Mouse (Mus musculus) midbrain, postnatal 0 days (tissue): ENCODE measurements at regions not wholly inside any gene's neighbourhood (a gene's known extent, or its start where the extent isn't known, plus 50 kb on each side); places are given as distances from the start of the nearest gene placed in this dataset.

ENCODE experiments used
- ATAC-seq: fragments of 200-750 bp; cut with Nextera tagmentation; 2 replicates; pipeline ENCODE4 v1.8.0; 2017; ENCODE audit warnings: moderate number of reproducible peaks, mild to moderate bottlenecking, moderate TSS enrichment, moderate library complexity; ENCODE audit not compliant: low FRiP score
- DNase-seq: peaks from one replicate; pipeline ENCODE4 v3.0.0-alpha.2; 2015; ENCODE audit warnings: low spot score
- H3K27ac ChIP-seq: fragments of 300-500 bp; sonication (generic); 2 replicates; pipeline ENCODE4 v1.5.1; 2014; ENCODE audit warnings: low read depth, mild to moderate bottlenecking, low read length, mixed read lengths
- H3K27me3 ChIP-seq: fragments of 300-500 bp; sonication (generic); 2 replicates; pipeline ENCODE4 v1.6.1; 2014; ENCODE audit warnings: low read length, control low read depth, mixed read lengths; ENCODE audit not compliant: insufficient read depth
- H3K36me3 ChIP-seq: fragments of 300-500 bp; sonication (generic); 2 replicates; pipeline ENCODE4 v1.6.1; 2014; ENCODE audit warnings: low read length, control low read depth, mixed read lengths; ENCODE audit not compliant: insufficient read depth
- H3K4me1 ChIP-seq: fragments of 300-500 bp; sonication (generic); 2 replicates; pipeline ENCODE4 v1.6.1; 2014; ENCODE audit warnings: mild to moderate bottlenecking, control low read depth, antibody characterized with exemption, low read length, mixed read lengths; ENCODE audit not compliant: insufficient read depth
- H3K4me2 ChIP-seq: fragments of 300-500 bp; sonication (generic); 2 replicates; pipeline ENCODE4 v1.6.1; 2014; ENCODE audit warnings: low read depth, mild to moderate bottlenecking, low read length, mixed read lengths; ENCODE audit not compliant: poor library complexity, severe bottlenecking
- H3K4me3 ChIP-seq: fragments of 300-500 bp; sonication (generic); 2 replicates; pipeline ENCODE4 v1.5.1; 2014; ENCODE audit warnings: low read depth, mild to moderate bottlenecking, low read length, moderate library complexity
- H3K9ac ChIP-seq: fragments of 300-500 bp; sonication (generic); replicated peaks from 2 replicates; pipeline ENCODE4 v1.6.1; 2014; ENCODE audit warnings: mild to moderate bottlenecking, low read length, moderate library complexity, mixed read lengths; ENCODE audit not compliant: poor library complexity, severe bottlenecking
- H3K9me3 ChIP-seq: fragments of 300-500 bp; sonication (generic); 2 replicates; pipeline ENCODE4 v1.6.1; 2016; ENCODE audit warnings: low read length, control low read depth
- CTCF ChIP-seq: IDR thresholded peaks from 2 replicates; pipeline ENCODE4 v1.5.1; 2016; ENCODE audit warnings: antibody characterized with exemption, mild to moderate bottlenecking
- WGBS: fragments of 180-500 bp; shearing (Covaris S2); extraction: QIAGEN DNeasy Blood & Tissue Kit; methylation state at CpG from one replicate; pipeline ENCODE4 v1.1.7; 2014; 5-methylcytosine and 5-hydroxymethylcytosine counted together

DNA sequence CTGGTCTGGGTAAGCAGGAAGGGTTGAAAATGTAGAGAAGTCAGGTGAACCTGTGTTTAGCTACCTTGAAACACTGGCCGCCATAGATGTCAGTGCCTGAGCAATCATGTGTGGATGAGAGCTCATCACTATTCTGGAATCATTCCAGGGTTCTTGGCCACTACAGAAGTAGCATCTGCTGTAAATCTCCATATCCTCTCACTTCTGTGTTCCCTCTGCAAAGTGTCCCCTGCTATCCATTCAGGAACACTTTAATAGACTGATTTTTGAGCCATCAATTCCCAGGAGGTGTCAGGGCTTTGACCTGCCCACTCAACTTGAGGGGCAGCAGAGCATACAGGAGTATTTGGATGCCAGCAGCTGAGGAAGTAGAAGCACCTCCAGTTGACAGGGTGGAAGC is 284.7 kb upstream of the Sstr1 start:
- no peaks in the 10 kb centered on the region for H3K4me1 ChIP-seq
- H3K36me3 ChIP-seq = no peaks in the 10 kb centered on the region
- no peak for ATAC-seq
- H3K4me3 ChIP-seq = no peak overlapping the region
- no peaks in the 10 kb centered on the region for H3K27me3 ChIP-seq
- no peak overlapping the region for H3K9ac ChIP-seq
- TF ChIP-seq CTCF = no peak
- H3K4me2 ChIP-seq = no peak overlapping the region
- 89% methylated on average over 1 of the region's 1 CpGs for WGBS
- peak; percentile 74 for DNase-seq
- H3K27ac ChIP-seq = no peak overlapping the region
- H3K9me3 ChIP-seq = no peaks in the 10 kb centered on the region

- DNase-seq = no peak
- no peak overlapping the region for H3K27ac ChIP-seq
- no peaks in the 10 kb centered on the region for H3K27me3 ChIP-seq
- H3K4me1 ChIP-seq = no peaks in the 10 kb centered on the region
- no peak overlapping the region for H3K4me2 ChIP-seq
- 91% methylated on average over 5 of the region's 5 CpGs for WGBS
- no peak for ATAC-seq
- no peaks in the 10 kb centered on the region for H3K9me3 ChIP-seq
- no peaks in the 10 kb centered on the region for H3K36me3 ChIP-seq
- no peak overlapping the region for H3K4me3 ChIP-seq
- TF ChIP-seq CTCF = no peak
- H3K9ac ChIP-seq = no peak overlapping the region
Measured at GRCm38 (mm10) chr12:57928030-57928429, 283.5 kb upstream of the Sstr1 start.

GRCm38 (mm10) chr12:57931856-57932255 is 279.7 kb upstream of the Sstr1 start:
- no peaks in the 10 kb centered on the region for H3K9me3 ChIP-seq
- TF ChIP-seq CTCF = no peak
- H3K4me2 ChIP-seq = no peak overlapping the region
- ATAC-seq = no peak
- H3K4me1 ChIP-seq = no peaks in the 10 kb centered on the region
- no peak overlapping the region for H3K9ac ChIP-seq
- H3K27ac ChIP-seq = no peak overlapping the region
- no peak overlapping the region for H3K4me3 ChIP-seq
- no peak for DNase-seq
- no peaks in the 10 kb centered on the region for H3K27me3 ChIP-seq
- H3K36me3 ChIP-seq = no peaks in the 10 kb centered on the region

DNA sequence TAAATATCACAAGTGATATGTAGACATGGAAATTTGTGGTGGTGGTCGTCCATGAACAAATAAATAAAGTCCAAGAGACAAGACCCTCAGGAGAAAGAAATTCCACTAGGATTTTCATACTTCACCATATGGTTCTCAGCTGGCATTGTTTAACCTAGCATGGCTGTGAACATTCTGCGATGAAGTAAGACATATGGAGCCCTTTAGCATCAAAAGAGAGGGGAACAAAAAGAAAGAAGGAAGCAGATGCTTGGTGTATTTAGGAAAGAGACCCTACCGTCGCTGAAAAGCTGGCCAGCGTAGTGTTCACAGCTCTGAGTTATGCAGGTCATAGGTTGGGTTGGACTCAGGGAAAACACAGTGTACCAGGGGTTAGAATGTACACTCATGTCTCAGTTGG is 261.7 kb upstream of the Sstr1 start:
- H3K4me1 ChIP-seq = no peaks in the 10 kb centered on the region
- TF ChIP-seq CTCF = no peak
- ATAC-seq (no peak), DNase-seq (no peak)
- WGBS = 61% methylated on average over 5 of the region's 5 CpGs
- H3K9ac ChIP-seq = no peak overlapping the region
- H3K27me3 ChIP-seq = no peaks in the 10 kb centered on the region
- H3K4me3 ChIP-seq = no peak overlapping the region
- no peak overlapping the region for H3K4me2 ChIP-seq
- H3K27ac ChIP-seq = no peak overlapping the region
- no peaks in the 10 kb centered on the region for H3K36me3 ChIP-seq
- H3K9me3 ChIP-seq = no peaks in the 10 kb centered on the region

DNA sequence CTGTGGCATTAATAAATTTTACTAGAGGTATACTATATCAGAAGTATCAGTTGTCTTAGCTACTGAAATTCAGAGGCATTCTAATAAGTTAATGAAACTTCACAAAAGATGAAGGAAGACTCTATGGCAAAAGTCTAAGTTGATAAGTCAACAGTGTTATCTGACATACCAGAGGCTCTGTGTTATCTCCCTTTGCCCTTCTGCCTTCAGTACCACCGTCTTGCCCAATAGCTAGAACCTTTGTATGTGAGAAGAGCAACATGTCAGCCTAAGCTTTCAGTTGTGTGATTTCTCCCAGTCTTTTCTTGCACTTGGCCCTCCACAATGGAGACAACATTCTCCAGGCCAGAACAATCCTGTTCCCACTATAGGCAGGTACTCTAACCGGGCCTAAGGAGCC is 253.0 kb upstream of the Sstr1 start:
- no peak for TF ChIP-seq CTCF
- no peak for ATAC-seq
- WGBS = 90% methylated on average over 2 of the region's 2 CpGs

GRCm38 (mm10) chr12:57960171-57960570 is 251.4 kb upstream of the Sstr1 start:
- no peak for TF ChIP-seq CTCF
- 81% methylated on average over 6 of the region's 6 CpGs for WGBS
- H3K36me3 ChIP-seq = no peaks in the 10 kb centered on the region
- no peak overlapping the region for H3K27ac ChIP-seq
- H3K4me3 ChIP-seq = no peak overlapping the region
- H3K27me3 ChIP-seq = no peaks in the 10 kb centered on the region
- H3K4me2 ChIP-seq = no peak overlapping the region
- no peak overlapping the region for H3K9ac ChIP-seq
- H3K9me3 ChIP-seq = no peaks in the 10 kb centered on the region
- DNase-seq = no peak
- H3K4me1 ChIP-seq = no peaks in the 10 kb centered on the region
- ATAC-seq = no peak

More for the DNA sequence above, 253.0 kb upstream of the Sstr1 start:
- Histone ChIP-seq H3K36me3 (no peaks in the 10 kb centered on the region), H3K4me2 (no peak overlapping the region), H3K4me1 (no peaks in the 10 kb centered on the region), H3K27me3 (no peaks in the 10 kb centered on the region), H3K9me3 (no peaks in the 10 kb centered on the region), H3K9ac (no peak overlapping the region), H3K4me3 (no peak overlapping the region), H3K27ac (no peak overlapping the region)
- no peak for DNase-seq

DNA sequence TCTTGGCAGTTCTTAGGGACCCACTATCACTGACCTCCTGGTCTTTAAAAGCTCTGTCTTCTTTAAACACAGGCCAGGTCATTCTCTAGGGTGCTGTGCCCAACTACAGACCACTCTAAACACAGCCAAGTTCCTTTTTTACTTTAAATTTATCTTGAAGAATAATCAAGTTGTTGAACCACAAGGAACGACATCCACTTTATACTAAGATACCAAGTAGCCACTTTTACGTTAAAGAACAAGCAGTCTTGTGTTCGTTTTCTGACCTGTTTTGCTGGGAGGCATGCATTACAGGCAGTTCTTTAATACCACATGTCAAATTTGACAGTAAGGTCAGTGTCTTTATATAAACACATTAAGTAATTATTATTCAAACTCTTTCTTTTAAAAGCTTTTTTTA is 242.4 kb upstream of the Sstr1 start:
- Histone ChIP-seq H3K9ac (no peak overlapping the region), H3K36me3 (no peaks in the 10 kb centered on the region), H3K27me3 (no peaks in the 10 kb centered on the region), H3K4me3 (no peak overlapping the region), H3K9me3 (no peaks in the 10 kb centered on the region), H3K27ac (no peak overlapping the region), H3K4me1 (no peaks in the 10 kb centered on the region), H3K4me2 (no peak overlapping the region)
- 81% methylated on average over 3 of the region's 3 CpGs for WGBS
- no peak for ATAC-seq
- TF ChIP-seq CTCF = no peak
- no peak for DNase-seq
